Mouse (Mus musculus) urinary bladder, postnatal 4 days (tissue): ENCODE measurements around the gene Psma2.

ENCODE experiments used
- DNase-seq, 2 experiments: peaks; one replicate each; pipeline ENCODE4 v3.0.0; 2021 to 2022; ENCODE audit warnings: low spot score in 2 of 2

Gene Psma2

GRCm38 (mm10) chr13:14612926-14613529 lies at the start of gene Psma2, which contains the start of gene Mrpl32:
Psma2 (plus strand) TSS chr13:14613240.
Mrpl32 (minus strand) TSS chr13:14613165.
- peak; percentile 96 to 98 for DNase-seq

- DNase-seq, result no peak
Measured at GRCm38 (mm10) chr13:14574128-14574527, 38.9 kb upstream of the Psma2 start.

GRCm38 (mm10) chr13:14580392-14580791 lies 32.6 kb upstream of the Psma2 start:
- DNase-seq, result no peak

GRCm38 (mm10) chr13:14602744-14603143 lies 10.3 kb upstream of the Psma2 start:
- no peak for DNase-seq

GRCm38 (mm10) chr13:14607616-14608015 lies 5.4 kb upstream of the Psma2 start:
- DNase-seq, result no peak

- no peak for DNase-seq
Measured at GRCm38 (mm10) chr13:14612463-14612862, 577 bp upstream of the Psma2 start.

- no peak for DNase-seq
Measured at GRCm38 (mm10) chr13:14613553-14613952, 513 bp downstream of the Psma2 start.

GRCm38 (mm10) chr13:14618724-14619123 lies 5.7 kb downstream of the Psma2 start:
- peak in 1 of 2 experiments; percentile 70 for DNase-seq

GRCm38 (mm10) chr13:14629726-14630641 lies 16.9 kb downstream of the Psma2 start, which contains the start of gene AW209491:
AW209491 (plus strand) TSS chr13:14630154.
- DNase-seq, result peak; percentile 89 to 95

- no peak for DNase-seq
Measured at GRCm38 (mm10) chr13:14639998-14640397, 27.0 kb downstream of the Psma2 start.

- no peak for DNase-seq
Measured at GRCm38 (mm10) chr13:14649301-14649700, 36.3 kb downstream of the Psma2 start.

- DNase-seq, result no peak
Measured at GRCm38 (mm10) chr13:14667107-14667506, 54.1 kb downstream of the Psma2 start.

GRCm38 (mm10) chr13:14670342-14670741 lies 57.3 kb downstream of the Psma2 start:
- DNase-seq, result no peak

GRCm38 (mm10) chr13:14688955-14689354 lies 75.9 kb downstream of the Psma2 start:
- no peak for DNase-seq

- DNase-seq, result no peak
Measured at GRCm38 (mm10) chr13:14716801-14717200, 103.8 kb downstream of the Psma2 start.

GRCm38 (mm10) chr13:14717755-14718154 lies 104.7 kb downstream of the Psma2 start:
- DNase-seq, result no peak
